Mouse (Mus musculus): Measurements from ENCODE around the gene Nmur1.
"Not testable (repeated sequence)": the region's sequence is repeated elsewhere in the genome, so short reads cannot be mapped to it uniquely, and the experiment has no call there.

The Nmur1 gene

GRCm38 (mm10) chr1:86359798-86360179 is 66.2 kb downstream of the Nmur1 start:
- DNase-seq (ENCODE audit: extremely low spot score): no peak

GRCm38 (mm10) chr1:86358906-86359797 is 66.9 kb downstream of the Nmur1 start, which contains the start of gene Ncl:
Gene Ncl (minus strand): TSS chr1:86359400.
- DNase-seq (ENCODE audit: extremely low spot score): peak; percentile 98

- DNase-seq (ENCODE audit: extremely low spot score): no peak
These were observed 67.7 kb downstream of the Nmur1 start for GRCm38 (mm10) chr1:86358229-86358905.

- no peak for DNase-seq (ENCODE audit: extremely low spot score)
These were observed 71.8 kb downstream of the Nmur1 start for GRCm38 (mm10) chr1:86354186-86354585.

GRCm38 (mm10) chr1:86350576-86350975 is 75.5 kb downstream of the Nmur1 start:
- no peak for DNase-seq (ENCODE audit: extremely low spot score)

GRCm38 (mm10) chr1:86349696-86350095 is 76.3 kb downstream of the Nmur1 start:
- no peak for DNase-seq (ENCODE audit: extremely low spot score)

- DNase-seq (ENCODE audit: extremely low spot score): no peak
These were observed 76.8 kb downstream of the Nmur1 start for GRCm38 (mm10) chr1:86349201-86349600.

GRCm38 (mm10) chr1:86348801-86349200 is 77.2 kb downstream of the Nmur1 start:
- no peak for DNase-seq (ENCODE audit: extremely low spot score)

- DNase-seq (ENCODE audit: extremely low spot score): peak; percentile 20
These were observed 77.9 kb downstream of the Nmur1 start for GRCm38 (mm10) chr1:86348083-86348482.

GRCm38 (mm10) chr1:86347716-86348045 is 78.3 kb downstream of the Nmur1 start:
- DNase-seq (ENCODE audit: extremely low spot score): peak; percentile 32

- no peak for DNase-seq (ENCODE audit: extremely low spot score)
These were observed 78.9 kb downstream of the Nmur1 start for GRCm38 (mm10) chr1:86346851-86347715.

- no peak for DNase-seq (ENCODE audit: extremely low spot score)
These were observed 80.1 kb downstream of the Nmur1 start for GRCm38 (mm10) chr1:86345956-86346355.

GRCm38 (mm10) chr1:86345069-86345468 is 81.0 kb downstream of the Nmur1 start:
- DNase-seq (ENCODE audit: extremely low spot score): no peak

- no peak for DNase-seq (ENCODE audit: extremely low spot score)
These were observed 81.8 kb downstream of the Nmur1 start for GRCm38 (mm10) chr1:86343969-86344861.

- DNase-seq (ENCODE audit: extremely low spot score): no peak
These were observed 82.9 kb downstream of the Nmur1 start for GRCm38 (mm10) chr1:86343087-86343645.

- DNase-seq (ENCODE audit: extremely low spot score): no peak
These were observed 83.7 kb downstream of the Nmur1 start for GRCm38 (mm10) chr1:86342371-86342770.

GRCm38 (mm10) chr1:86341096-86341495 is 84.9 kb downstream of the Nmur1 start:
- not testable (repeated sequence) for DNase-seq (ENCODE audit: extremely low spot score)

GRCm38 (mm10) chr1:86339156-86339812 is 86.7 kb downstream of the Nmur1 start:
- peak; percentile 81 for DNase-seq (ENCODE audit: extremely low spot score)

- DNase-seq (ENCODE audit: extremely low spot score): no peak
These were observed 89.7 kb downstream of the Nmur1 start for GRCm38 (mm10) chr1:86336330-86336729.

All from embryo, embryonic 9.5 days (tissue).